8 mouse cellular contexts compared by ENCODE assay signal in the genomic region with DNA sequence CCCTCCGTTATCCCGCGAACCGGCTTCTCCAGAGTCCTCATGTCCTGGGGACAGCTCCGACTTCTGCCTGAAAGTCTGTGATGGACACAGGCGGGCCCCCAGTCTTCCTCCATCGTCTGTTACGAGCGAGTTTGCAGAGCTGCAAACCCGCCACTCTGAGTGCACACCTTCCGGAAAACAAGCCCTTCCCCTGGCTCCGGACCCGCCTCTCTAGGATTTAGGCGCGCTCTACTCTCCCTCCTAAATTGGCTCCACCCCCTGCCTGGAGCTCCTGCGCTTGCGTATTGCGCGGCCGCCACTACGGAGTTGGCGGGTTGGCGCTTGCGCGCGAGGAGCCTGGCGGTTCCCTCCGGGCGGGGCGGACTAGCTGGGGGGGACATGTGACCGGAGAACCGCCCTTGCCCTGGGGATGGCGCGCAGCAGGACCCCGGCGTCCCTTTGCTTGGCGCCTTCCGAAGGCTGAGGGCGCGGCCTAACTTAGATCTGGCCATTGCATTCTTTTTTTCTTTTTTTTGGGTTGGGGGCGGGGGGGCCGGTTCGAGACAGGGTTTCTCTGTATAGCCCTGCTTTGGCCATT. TPM values are rescaled to one million over a fixed set of nuclear protein-coding genes. Genes with fewer than 3 reads are reported as not detected.
DNase-seq lines count a peak whose midpoint lies in the region; ATAC-seq lines count a peak whose summit lies in the region.

No protein-coding gene starts in this region.

- DNase-seq in brain, embryonic 18.5 days (ENCODE audit: low read depth, low spot score): peak; percentile 95
- DNase-seq in liver: peak; percentile 98
- DNase-seq in monocyte, adult 2 months (ENCODE audit: low read depth in 1 of 2, low spot score in 2 of 2): peak; percentile 90 to 93
- peak; percentile 96 to 97 for DNase-seq in spleen, postnatal 36 days (ENCODE audit: low spot score in 2 of 2)

- H3K4me1 ChIP-seq in erythroblast, embryonic 14.5 days (ENCODE audit: control insufficient read depth): peaks cover 49% of the 10 kb centered on the region
- peaks cover 6% of the 10 kb centered on the region for H3K4me1 ChIP-seq in heart, embryonic 11.5 days (ENCODE audit: control insufficient read depth, insufficient read depth, low read length)
- peaks cover 38% of the 10 kb centered on the region for H3K4me1 ChIP-seq in kidney, embryonic 15.5 days

- WGBS in heart, embryonic 11.5 days (ENCODE audit: insufficient replicate concordance): 0% methylated on average over 43 of the region's 43 CpGs
- WGBS in kidney, embryonic 15.5 days: under 1% methylated on average over 43 of the region's 43 CpGs

- no peaks in the 10 kb centered on the region for H3K27me3 ChIP-seq in erythroblast, embryonic 14.5 days (ENCODE audit: control insufficient read depth)
- H3K27me3 ChIP-seq in heart, embryonic 11.5 days (ENCODE audit: control insufficient read depth, insufficient read depth, low read length): no peaks in the 10 kb centered on the region
- H3K27me3 ChIP-seq in kidney, embryonic 15.5 days: no peaks in the 10 kb centered on the region

- peak overlapping the region; percentile 88 for H3K4me2 ChIP-seq in heart, embryonic 11.5 days
- peak overlapping the region; percentile 91 for H3K4me2 ChIP-seq in kidney, embryonic 15.5 days

- H3K4me3 ChIP-seq in erythroblast, embryonic 14.5 days (replicated peaks): peak overlapping the region; percentile 99
- peak overlapping the region; percentile 81 for H3K4me3 ChIP-seq in heart, embryonic 11.5 days (ENCODE audit: low read depth, low read length)
- peak overlapping the region; percentile 87 for H3K4me3 ChIP-seq in kidney, embryonic 15.5 days (replicated peaks)

- H3K9me3 ChIP-seq in erythroblast, embryonic 14.5 days (ENCODE audit: control insufficient read depth, low read length): peaks cover 2% of the 10 kb centered on the region; the same call in 1 of the 2 replicates
- no peaks in the 10 kb centered on the region for H3K9me3 ChIP-seq in heart, embryonic 11.5 days (replicated peaks; ENCODE audit: control insufficient read depth, low read length)
- no peaks in the 10 kb centered on the region for H3K9me3 ChIP-seq in kidney, embryonic 15.5 days (replicated peaks)

- peak overlapping the region; percentile 86 for H3K27ac ChIP-seq in heart, embryonic 11.5 days (ENCODE audit: low read depth, low read length)
- H3K27ac ChIP-seq in kidney, embryonic 15.5 days: peak overlapping the region; percentile 93

- peaks cover 41% of the 10 kb centered on the region for H3K36me3 ChIP-seq in erythroblast, embryonic 14.5 days (ENCODE audit: control insufficient read depth)
- peaks cover 10% of the 10 kb centered on the region for H3K36me3 ChIP-seq in heart, embryonic 11.5 days (ENCODE audit: control insufficient read depth, insufficient read depth, low read length)
- H3K36me3 ChIP-seq in kidney, embryonic 15.5 days: peaks cover 24% of the 10 kb centered on the region

- peak; percentile 82 for ATAC-seq in CD4-positive, CD25-positive, alpha-beta regulatory T cell, adult 4 months
- ATAC-seq in heart, embryonic 11.5 days (replicated peaks; ENCODE audit: insufficient number of reproducible peaks, low FRiP score, low TSS enrichment): peak; percentile 95
- ATAC-seq in kidney, embryonic 15.5 days (replicated peaks; ENCODE audit: low FRiP score): peak; percentile 95

- peak overlapping the region; percentile 76 for H3K9ac ChIP-seq in heart, embryonic 11.5 days (ENCODE audit: low read depth, low read length)
- peak overlapping the region; percentile 72 for H3K9ac ChIP-seq in kidney, embryonic 15.5 days

RNA-seq across cellular contexts. Expression of gene Fbxo5, which starts 0.4 kb away (rescaled TPM):
- 10 to 100 TPM; 12.5 to 18.1 TPM for polyA plus RNA-seq in CD4-positive, CD25-positive, alpha-beta regulatory T cell, adult 4 months (2017; shearing (Covaris generic))
- 2.7 and 3.4 TPM in 2 replicates for polyA plus RNA-seq in erythroblast, embryonic 14.5 days (2012)
- polyA plus RNA-seq in heart, embryonic 11.5 days (2014; fragmentation: Nextera tagmentation; extraction: Ambion mirVana): 57.2 and 59.2 TPM in 2 replicates
- polyA plus RNA-seq in kidney, embryonic 15.5 days (2015; fragmentation: Nextera tagmentation; extraction: Ambion mirVana): 75.5 and 79.6 TPM in 2 replicates

RNA-seq across cellular contexts. Expression of gene Mtrf1l, which starts 17.9 kb away (rescaled TPM):
- polyA plus RNA-seq in CD4-positive, CD25-positive, alpha-beta regulatory T cell, adult 4 months (2017; shearing (Covaris generic)): 1 to 10 TPM; 7.3 to 8.0 TPM
- polyA plus RNA-seq in erythroblast, embryonic 14.5 days (2012): 0.15 and 0.25 TPM in 2 replicates
- polyA plus RNA-seq in heart, embryonic 11.5 days (2014; fragmentation: Nextera tagmentation; extraction: Ambion mirVana): 12.6 and 16.2 TPM in 2 replicates
- polyA plus RNA-seq in kidney, embryonic 15.5 days (2015; fragmentation: Nextera tagmentation; extraction: Ambion mirVana): 14.5 and 15.3 TPM in 2 replicates

Comparison
In these comparisons a context has a peak if more than half of its experiments do, and no peak if none do; other contexts are left out.
1. Peak in every context shown above with its lines: DNase-seq, ATAC-seq, H3K4me3 ChIP-seq and H3K27ac ChIP-seq.